Mouse (Mus musculus): ENCODE measurements around the gene Slco4c1. TPM values are rescaled to one million over a fixed set of nuclear protein-coding genes. Genes with fewer than 3 reads are reported as not detected.
A peak's percentile ranks its signal among the peaks of the same experiment; 100 is the strongest.

Slco4c1 gene
- total RNA-seq (2021), result under 1 TPM; 0.06 to 0.09 TPM
- long read RNA-seq, experiment 1, result 0 reads
- long read RNA-seq, experiment 2, result 0 reads

DNA sequence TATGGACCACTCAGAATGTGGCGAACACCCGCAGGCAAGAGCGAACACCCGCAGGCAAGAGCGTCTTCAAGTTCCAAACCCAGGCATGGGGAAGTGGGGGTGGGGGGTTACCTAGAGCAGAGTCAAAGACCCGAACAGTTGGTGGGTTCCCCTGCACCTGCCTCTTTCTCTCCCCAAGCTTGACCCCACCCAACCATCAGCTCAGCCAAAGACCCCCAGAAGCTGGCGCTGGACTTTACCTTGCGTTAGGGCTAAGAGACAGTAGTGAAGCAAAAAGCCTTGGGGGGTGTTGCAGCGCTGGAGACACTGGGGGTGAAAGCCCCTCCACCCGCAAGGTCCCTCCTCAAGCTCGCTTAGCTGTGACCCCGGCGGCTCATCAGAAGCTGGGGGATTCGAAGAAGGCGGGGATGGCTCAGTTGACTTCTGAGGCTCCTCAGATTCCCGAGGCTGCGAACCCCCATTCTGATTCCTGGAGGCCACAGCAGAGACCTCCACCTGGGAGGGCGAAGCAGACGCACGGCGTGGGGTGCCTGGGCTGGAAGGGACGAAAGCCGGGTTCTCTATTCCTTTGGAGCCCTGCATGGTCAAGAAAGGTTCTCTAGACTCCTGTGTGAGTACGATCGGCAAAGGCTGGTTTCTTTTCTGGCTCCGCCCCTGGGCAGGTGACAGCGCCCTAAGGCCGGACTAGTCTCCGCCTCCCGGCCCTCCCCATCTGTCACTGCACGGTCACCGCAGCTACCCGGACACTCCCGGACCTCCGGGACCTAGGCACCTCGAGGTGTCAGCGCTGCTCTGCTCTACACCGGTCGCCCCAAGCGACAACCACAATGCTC is at the start of gene Slco4c1:
Gene Slco4c1 (minus strand): TSS at position 644 of the 833 bp plus-strand sequence.
- DNase-seq, result peak; percentile 53

DNA sequence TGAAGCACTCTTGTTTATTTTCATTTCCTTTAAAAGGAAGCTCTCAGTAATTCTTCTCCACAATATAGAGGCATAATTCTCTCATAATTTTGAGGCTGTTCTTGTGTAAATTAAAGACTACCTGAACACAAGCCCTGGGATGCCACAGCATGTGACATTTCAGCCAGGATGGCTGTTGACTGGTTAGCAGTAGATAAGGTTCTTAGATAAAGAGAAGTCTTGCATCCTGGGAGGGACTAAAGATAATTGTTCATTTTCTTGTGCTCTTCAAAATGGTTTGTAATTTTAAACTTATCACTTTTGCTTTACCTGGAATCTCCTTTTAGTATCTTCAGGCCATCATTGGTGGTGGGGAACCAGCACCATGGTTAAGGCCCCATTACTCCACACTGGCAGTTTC is 45.4 kb upstream of the Slco4c1 start:
- DNase-seq, result no peak

DNA sequence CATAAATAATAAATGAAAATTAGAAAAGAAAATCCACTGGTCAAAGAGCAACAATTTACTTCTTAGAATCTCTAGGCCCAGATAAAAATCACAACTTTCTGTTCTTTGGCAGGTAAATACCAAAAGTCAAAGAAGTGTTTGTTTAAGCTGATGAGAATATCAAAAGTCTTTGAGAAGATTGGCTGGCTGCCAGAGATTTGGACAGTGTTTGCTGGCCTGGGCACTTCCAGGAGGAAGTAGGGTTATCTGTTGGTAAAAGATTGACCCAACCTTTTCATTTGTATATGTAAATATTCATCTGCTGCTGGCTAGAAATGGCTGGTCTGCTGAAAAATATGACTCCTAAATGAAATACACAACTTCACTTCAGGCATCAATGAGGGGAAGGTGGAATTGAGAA is 11.8 kb upstream of the Slco4c1 start:
- DNase-seq, result no peak

DNA sequence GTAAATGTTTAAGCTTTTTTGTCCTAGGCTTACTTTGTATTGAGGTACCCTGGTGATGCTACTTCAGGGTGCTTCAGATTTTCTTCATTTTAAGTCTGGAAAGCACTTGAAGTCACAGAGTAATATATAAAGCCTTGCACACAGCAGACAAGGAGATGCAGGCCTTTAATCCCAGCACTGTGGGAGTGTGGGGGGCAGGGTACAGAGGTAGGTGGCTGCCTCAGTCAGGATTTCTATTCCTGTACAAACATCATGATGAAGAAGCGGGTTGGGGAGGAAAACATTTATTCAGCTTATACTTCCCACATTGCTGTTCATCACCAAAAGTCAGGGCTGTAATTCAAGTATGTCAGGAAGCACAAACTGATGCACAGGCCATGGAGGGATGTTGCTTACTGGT is 6.6 kb upstream of the Slco4c1 start:
- DNase-seq, result no peak

DNA sequence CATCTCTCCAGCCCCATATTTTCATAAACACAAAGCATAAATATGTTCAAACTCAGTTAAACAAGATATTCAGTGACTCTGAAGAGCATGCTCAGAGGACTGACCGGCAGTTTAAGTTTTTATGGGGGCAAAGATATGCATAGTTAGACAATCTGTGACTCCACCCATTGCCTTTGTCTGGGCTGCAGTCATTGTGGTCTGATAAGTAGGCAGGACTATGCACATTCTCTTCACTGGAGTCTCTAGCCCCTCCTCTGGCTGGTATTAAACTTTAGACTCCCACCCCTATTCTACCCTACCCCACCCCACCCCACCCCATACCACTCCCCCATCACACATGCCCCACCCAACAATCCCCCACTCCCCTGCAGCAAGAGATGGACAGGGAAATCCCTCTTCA is 4.1 kb upstream of the Slco4c1 start:
- no peak for DNase-seq

DNA sequence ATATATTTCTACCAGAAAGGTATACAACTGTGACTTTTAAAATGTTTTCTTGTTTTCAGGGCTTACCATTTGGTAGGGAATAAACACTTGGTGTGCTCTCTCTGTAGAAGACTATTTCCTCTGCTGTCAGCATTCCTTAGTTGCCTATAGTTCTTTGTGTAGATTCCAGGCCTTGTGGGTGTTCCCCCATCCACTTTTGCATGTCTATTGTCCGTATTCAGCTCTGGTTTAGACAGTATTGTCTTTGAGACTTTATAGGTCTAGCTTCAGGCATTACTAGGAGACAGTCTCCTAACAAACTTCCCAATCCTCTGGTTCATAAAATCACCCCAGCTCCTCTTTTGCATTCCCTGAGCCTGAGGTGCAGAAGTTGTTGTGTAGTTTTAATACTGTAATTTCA is 2.7 kb upstream of the Slco4c1 start:
- DNase-seq, result no peak

DNA sequence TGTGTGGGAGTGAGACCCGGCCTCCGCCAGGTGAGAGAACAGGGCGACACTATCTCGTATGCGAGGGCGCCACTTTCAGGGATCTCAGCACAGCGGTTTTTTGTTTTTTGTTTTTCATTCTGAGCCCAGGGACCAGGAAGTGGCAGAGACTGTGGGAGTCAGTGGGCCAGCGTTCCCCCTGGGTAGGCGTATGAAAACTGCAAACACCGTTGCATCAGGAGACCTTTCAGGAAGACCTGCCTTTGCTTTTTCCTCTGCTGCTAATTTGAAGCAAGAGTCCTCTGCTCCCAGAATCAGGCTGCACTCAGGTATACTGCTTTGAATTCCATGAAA is 356 bp upstream of the Slco4c1 start:
- no peak for DNase-seq

DNA sequence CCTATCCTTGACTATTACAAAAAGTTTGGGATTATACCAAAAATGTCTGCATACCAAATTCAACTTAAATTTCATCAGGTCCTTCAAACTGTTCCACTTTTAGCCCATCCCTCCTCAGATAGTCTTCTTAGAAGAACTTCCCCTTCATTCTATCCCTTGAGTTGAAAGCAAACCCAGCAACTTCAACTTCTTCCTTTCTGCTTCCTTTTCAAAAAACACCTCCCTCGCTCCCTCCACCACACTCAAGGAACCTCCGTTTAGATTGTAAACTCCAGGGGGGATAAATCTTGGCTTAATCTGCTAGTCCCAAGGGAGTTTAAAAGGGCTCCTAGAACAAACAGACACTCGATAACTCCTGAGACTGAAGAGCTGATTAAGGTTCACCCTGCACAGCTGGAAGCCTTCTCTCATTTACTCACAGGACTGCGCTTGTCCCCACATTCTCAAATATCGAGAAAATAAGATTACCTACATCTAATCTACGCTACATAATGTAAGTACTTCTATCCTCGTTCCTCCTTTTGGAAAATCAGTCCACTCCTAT is 1.1 kb downstream of the Slco4c1 start:
- DNase-seq, result no peak

DNA sequence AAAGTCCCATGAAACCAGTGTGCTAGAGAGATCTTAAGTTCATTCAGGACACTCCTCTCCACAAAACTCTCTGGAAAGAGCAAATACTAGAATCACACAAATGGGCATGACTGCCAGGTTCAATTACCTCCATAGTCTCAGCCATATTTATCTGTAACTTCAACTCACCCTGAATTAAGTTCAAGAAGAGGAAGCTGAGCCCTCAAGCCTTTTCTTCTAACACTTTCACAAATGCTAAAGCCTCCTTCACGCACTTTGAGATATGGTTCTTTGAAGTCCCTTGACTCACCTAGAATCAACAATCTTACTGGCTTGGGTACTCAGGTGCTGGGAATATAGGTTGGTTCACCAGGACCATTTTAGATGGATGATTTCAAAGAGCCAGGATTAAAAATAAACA is 3.2 kb downstream of the Slco4c1 start:
- DNase-seq, result no peak

DNA sequence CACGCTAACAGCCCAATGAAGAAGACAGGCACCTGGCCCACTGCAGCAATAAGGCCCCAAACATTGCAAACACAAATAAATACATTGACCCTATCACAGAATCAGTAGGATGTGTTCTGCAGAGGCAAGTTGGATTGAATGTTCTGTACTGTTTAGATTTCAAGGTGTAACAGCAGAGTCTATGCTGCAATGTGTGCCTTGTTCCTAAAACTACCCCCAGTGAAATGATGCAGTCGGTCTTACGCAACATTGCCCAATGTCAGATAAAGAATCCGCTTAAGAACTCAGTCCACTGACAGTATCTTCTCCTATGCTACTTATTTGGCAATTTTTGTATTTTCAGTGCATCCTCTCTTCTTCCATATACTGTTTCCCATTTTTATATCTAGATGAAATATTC is 6.0 kb downstream of the Slco4c1 start:
- DNase-seq, result no peak

DNA sequence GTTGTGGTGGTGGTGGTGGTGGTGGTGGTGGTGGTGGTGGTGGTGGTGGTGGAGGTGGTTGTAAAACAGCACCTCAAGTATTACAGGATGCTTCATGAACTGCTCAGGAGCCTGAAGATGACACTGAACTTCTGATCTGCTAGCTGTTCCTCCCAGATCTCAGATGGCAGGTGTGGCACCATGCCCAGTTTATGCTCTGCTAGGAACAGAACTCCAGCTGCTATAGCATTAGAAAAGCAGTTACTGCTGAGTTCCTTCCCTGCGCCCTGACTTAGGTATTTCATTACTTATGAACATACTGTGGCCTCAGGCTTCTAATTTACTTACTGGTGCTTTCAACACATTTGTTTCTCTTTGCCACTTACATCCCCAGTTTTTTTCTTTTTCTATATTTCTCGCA is 7.9 kb downstream of the Slco4c1 start:
- no peak for DNase-seq

DNA sequence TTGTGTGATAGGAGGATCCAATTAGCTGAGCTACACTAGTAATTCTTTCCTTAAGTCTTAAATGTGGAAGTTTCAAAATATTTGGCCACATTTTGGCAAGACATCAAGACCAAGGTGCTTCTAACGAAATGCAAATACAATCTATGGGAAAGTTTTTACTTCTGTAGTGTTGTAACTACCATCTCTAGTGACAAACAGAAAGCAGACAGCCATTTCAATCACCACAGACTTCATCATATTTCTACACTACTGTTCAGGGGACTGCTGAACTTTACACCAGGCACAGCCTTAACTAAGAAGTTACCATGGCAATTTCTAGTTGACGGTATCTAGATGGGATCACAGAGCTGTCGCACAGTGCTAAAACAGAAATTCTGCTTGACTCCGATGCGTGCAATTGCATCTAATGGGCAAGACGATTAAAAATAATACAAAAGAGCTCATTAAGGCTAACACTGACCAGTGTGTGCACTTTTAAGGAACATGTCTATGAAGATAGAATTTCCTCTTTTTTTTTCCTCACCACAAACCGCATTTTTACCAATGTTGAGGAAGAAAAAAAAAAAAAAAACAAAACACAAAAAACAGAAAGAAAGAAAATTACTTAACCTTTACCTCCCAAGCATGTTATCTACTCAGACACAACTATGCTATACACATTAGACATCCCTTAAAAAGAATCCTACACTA is 11.8 kb downstream of the Slco4c1 start:
- DNase-seq, result no peak

DNA sequence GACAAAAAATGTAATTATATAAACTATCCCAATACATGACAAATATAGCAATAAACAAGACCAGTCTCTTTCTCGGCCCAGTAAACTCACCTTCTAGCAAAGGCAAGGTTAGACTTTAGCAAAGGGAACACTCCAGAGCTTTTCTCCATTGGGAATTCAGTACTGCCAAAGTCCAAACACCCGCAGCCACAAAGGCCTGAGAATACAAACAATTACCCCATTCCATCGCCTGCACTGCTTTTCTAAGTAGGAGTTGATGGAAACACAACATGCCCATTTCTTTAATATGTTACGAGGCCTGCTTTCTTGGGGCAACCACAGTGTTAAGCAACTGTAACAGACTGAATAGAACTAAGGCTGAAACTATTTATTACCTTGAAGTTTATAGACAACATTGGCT is 18.4 kb downstream of the Slco4c1 start:
- DNase-seq, result peak; percentile 9

DNA sequence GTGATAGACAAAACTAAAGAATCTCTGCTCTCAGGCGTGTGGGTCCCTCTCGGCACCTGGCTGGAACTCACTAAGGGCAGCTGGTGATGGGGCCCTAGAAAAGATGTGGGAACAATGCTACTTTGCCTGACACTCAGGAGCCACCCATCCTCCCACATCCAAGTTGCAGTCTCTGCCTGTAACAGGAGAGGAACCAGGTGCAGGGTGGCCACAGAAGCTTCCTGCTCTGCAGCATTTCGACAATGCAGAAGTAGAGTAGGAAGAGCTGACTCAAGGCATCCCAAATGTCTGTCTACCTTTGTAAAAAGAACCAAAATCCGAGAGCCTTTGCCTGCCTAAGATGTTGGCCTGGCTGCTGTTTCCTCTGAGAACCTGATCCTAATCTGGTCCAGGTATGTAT is 22.9 kb downstream of the Slco4c1 start:
- no peak for DNase-seq

DNA sequence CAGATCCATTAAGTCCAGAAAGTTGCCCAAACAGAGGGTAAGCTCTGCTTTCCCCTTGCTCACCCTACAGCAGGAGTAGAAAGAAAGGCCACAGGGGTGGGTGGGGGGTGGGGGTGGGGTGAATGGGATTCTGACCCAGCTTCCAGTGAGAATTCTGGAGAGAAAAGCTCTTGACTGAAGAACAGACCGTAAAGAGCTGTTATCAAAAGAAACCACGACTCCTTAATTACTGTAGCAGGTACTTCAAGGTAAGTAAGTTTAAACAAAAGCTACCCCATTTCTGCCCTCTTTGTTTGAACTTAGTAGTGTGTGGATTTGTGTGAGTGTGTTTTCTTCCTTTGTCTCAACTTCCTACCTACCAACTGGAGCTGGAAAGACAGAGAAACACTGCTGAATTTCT is 23.4 kb downstream of the Slco4c1 start:
- no peak for DNase-seq

DNA sequence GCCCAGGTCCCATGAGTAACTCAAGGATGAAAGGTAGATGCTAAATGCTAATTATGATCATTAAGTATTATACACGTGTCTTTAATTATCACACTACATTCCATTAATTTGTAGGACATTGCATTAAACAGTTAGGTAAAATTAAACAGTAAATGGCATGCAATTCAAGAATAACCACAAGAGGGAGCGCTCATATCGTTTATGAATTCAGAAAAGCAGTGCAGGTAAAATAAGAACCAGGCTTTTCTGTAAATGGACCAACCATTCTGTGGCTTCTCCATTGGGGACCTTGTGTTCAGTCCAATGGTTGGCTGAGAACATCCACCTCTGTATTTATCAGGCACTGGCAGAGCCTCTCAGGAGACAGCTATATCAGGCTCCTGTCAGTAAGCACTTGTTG is 25.2 kb downstream of the Slco4c1 start:
- DNase-seq, result no peak

DNA sequence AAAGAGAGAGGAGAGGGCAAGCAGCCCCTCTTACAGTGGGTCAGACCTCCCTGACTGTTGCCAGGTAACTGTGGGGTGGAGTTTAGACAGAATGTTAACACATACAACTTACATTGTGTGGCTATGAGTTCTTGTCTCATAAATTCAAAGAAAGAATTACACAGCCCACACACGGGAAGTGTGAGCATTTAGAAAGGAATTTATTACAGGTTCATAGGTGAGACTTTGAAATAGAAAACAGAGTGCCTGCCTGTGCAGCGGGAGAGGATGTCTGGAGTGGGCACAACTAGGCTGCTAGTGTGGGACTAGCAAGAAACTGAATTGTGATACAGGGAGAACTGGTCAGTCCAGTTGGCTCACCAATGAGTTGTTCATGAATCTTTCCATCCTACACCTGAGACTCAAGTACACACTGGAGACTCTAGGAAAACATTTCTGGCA is 66.7 kb downstream of the Slco4c1 start:
- no peak for DNase-seq

DNA sequence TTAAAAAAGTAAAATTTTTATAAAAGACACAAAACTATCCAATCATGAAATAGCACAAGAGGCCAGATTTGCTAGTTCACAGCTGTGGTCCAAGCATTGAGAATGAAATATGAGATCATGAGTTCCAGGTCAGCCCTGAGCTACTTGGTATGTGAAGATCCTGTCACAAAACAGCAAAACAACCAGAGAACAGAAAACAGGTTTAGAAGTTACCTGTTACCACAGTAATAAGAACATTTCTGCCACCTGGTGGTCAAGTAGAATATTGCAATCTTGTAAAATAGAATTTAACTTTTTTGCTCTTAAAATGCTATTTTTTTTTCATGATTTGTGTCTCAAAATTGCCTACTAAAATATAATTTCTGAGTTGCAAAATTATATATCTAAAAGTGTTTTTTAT is 70.4 kb downstream of the Slco4c1 start:
- no peak for DNase-seq

DNA sequence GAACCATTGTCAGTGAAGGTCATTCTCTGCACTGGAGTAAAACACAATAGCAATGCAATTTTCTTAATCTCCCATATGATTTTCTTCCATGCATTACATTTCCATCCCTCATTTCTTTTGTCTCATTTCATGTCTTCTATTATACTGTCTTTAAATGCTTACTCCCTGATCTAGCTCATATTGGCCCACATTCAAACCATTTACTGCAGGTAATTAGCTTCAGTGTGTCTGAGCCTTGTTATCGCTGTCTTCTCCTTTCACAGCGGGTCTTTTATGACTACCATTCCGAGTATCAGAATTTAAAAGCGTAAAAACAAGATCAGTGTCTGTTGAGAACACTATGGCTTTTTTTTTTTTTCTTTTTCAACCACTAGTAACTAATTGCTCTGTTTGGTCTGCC is 77.3 kb downstream of the Slco4c1 start:
- no peak for DNase-seq

DNA sequence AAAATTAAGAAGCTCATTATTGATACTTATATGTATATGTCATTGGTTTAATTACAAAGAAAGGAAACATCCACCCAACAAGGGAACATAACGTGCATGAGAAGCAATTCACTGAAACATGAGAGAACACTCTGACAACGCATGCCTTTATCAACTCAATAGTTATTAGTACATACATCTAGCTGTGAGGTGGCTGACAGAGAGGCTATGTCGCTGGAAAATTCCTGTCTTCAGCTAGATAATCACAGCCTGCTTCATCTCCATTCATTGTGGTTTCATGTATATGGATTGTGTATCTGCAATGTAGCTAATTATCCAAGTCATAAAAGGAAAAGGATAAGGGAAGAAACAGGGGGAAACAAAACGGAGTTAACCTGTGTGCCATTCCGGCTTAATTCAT is 77.7 kb downstream of the Slco4c1 start:
- no peak for DNase-seq

DNA sequence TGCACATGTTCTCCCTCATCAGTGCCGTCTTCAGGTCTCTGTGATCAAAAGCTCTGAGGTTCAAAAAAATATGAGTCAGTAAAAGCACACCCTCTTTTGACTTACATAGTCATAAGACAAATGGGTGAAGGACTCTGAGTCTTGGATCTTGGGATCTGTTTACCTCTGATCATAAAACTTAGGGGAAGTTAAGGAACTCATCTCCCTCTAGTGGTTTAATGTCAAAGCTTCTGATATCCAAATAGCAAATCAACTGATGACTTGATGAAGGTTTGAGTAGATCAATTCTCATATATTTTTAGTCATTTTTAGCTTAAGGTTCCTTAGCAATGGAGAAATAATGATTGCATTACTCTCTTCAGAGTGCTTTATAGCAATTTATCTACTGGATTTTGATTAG is 82.7 kb downstream of the Slco4c1 start:
- no peak for DNase-seq

DNA sequence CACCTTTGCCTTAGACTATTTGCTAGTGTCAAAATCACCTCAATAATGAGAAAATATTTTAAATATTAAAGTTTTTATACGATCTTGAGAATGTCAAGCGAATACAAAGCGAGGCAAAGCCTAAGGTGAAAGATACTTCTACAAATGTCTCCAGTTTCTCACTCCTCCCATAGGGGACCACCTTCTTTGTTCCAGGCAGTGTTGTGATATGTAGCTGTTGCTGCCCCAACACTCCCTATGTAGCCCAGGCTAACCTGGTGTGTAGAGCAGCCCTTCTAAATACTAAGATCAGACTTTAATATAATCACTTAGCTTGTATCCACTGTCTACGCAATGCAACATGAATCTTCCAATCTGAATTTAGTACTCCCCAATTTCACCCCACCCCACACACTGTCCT is 97.8 kb downstream of the Slco4c1 start:
- no peak for DNase-seq

DNA sequence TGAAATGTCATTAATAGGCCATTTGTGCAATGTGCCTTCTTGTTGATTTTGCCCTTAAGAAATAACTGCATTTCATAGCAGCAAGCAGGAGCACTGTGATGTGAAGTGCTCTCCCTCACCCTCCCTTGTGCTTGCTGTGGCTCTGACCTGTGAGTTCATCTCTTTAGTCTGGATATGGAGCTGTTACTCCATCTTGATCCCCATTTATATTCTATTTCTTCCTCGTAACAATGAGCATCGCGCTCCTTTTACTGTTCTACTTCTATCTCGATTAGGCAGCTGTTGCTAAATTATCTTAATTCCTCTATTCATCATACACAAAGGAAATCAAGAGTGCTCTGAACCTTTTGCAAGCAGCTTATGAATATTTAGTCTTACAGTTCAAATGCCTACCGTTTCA is 98.3 kb downstream of the Slco4c1 start:
- no peak for DNase-seq

DNA sequence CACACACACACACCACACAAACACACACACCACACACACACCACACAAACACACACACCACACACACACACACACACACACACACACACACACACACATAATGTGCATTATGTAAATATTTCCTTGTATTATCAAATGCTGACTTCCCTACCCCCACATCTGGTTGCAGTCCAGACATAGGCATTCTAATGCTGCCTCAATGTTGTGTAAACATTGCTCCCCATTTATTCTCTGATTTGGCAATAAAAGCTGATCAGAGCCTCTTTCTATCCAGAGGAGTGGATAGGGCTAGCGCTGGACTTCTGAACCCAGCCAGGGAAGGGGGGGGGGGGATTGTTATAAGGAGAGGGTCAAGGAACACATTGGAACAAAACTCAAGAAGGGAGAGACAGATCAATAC is 101.7 kb downstream of the Slco4c1 start:
- DNase-seq, result no peak
